Mouse (Mus musculus): ENCODE measurements around the gene Ube2j1.

GRCm38 (mm10) chr4:33002081-33002480, 29.1 kb upstream of the Ube2j1 start:
- TF ChIP-seq FLI1 (IDR thresholded peaks at IDR 0.05; ENCODE audit: low read length) (no peak), GATA1 (IDR thresholded peaks at IDR 0.05; ENCODE audit: borderline replicate concordance, low read length) (no peak)
